Mouse (Mus musculus) hindbrain, embryonic 11.5 days (tissue): ENCODE measurements around the gene Gm49396. TPM values are rescaled to one million over a fixed set of nuclear protein-coding genes. Genes with fewer than 3 reads are reported as not detected.

Experiments used
- ATAC-seq: fragments of 200-750 bp; cut with Nextera tagmentation; 2 replicates; pipeline ENCODE4 v1.8.0; 2017; ENCODE audit warnings: mild to moderate bottlenecking, moderate TSS enrichment, moderate library complexity; ENCODE audit not compliant: low FRiP score
- DNase-seq: peaks from one replicate; pipeline ENCODE4 v3.0.0-alpha.2; 2015; ENCODE audit warnings: low spot score
- H3K27ac ChIP-seq: fragments of 300-500 bp; sonication (generic); 2 replicates; pipeline ENCODE4 v1.5.1; 2014; ENCODE audit warnings: mild to moderate bottlenecking, low read depth, low read length
- H3K27me3 ChIP-seq: fragments of 300-500 bp; sonication (generic); 2 replicates; pipeline ENCODE4 v1.6.1; 2014; ENCODE audit warnings: mild to moderate bottlenecking, low read length, moderate library complexity, mixed read lengths; ENCODE audit not compliant: control insufficient read depth, insufficient read depth
- H3K36me3 ChIP-seq: fragments of 300-500 bp; sonication (generic); 2 replicates; pipeline ENCODE4 v1.6.1; 2014; ENCODE audit warnings: mild to moderate bottlenecking, low read length, moderate library complexity, mixed read lengths; ENCODE audit not compliant: control insufficient read depth, insufficient read depth
- H3K4me1 ChIP-seq: fragments of 300-500 bp; sonication (generic); replicated peaks from 2 replicates; pipeline ENCODE4 v1.6.1; 2014; ENCODE audit warnings: low read length, mixed read lengths; ENCODE audit not compliant: control insufficient read depth, insufficient read depth
- H3K4me2 ChIP-seq: fragments of 300-500 bp; sonication (generic); replicated peaks from 2 replicates; pipeline ENCODE4 v1.6.1; 2014; ENCODE audit warnings: mild to moderate bottlenecking, low read depth, low read length
- H3K4me3 ChIP-seq: fragments of 300-500 bp; sonication (generic); 2 replicates; pipeline ENCODE4 v1.5.1; 2014; ENCODE audit warnings: low read depth, low read length
- H3K9ac ChIP-seq: fragments of 300-500 bp; sonication (generic); 2 replicates; pipeline ENCODE4 v1.6.1; 2014; ENCODE audit warnings: low read depth, low read length
- H3K9me3 ChIP-seq: fragments of 300-500 bp; sonication (generic); 2 replicates; pipeline ENCODE4 v1.6.1; 2016; ENCODE audit warnings: low read length; ENCODE audit not compliant: control insufficient read depth
- WGBS: fragments of 180-500 bp; shearing (Covaris S2); extraction: QIAGEN DNeasy Blood & Tissue Kit; methylation state at CpG from one replicate; pipeline ENCODE4 v1.1.7; 2014; 5-methylcytosine and 5-hydroxymethylcytosine counted together
- polyA plus RNA-seq: library from polyadenylated mRNA; unstranded; fragments of >200 nt; fragmentation: Nextera tagmentation; extraction: Ambion mirVana; gene quantifications from 2 replicates; pipeline ENCODE4 v1.2.1, GENCODE M21; 2014

The Gm49396 gene
- polyA plus RNA-seq, 1 experiment from 2014 or later = 7.8 TPM

DNA sequence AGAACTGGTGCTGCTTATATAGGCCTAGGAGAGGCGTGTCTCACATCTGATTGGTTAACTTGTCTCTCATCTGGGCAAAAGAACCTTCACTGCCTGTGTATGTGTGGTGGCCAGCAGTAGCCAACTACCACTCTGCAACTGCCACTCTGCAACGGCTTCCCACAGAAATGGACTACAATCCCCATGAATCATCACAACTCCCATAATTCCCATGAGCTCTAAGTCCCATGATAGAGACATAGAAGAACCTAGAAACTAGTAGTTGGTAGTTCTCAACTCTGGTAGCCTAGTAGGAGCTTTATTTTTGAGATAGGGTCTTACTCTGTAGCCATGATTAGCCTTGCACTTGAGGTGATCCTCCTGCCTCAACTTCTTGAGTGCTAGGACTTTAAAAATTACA, 13.3 kb upstream of the Gm49396 start:
- ATAC-seq (no peak), DNase-seq (no peak)
- Histone ChIP-seq H3K36me3 (no peaks in the 10 kb centered on the region), H3K4me2 (no peak overlapping the region), H3K27ac (no peak overlapping the region), H3K27me3 (no peaks in the 10 kb centered on the region), H3K9ac (no peak overlapping the region), H3K9me3 (no peaks in the 10 kb centered on the region), H3K4me3 (no peak overlapping the region), H3K4me1 (peaks cover 3% of the 10 kb centered on the region; the same call in 1 of the 2 replicates)
- 90% methylated on average over 2 of the region's 2 CpGs for WGBS

DNA sequence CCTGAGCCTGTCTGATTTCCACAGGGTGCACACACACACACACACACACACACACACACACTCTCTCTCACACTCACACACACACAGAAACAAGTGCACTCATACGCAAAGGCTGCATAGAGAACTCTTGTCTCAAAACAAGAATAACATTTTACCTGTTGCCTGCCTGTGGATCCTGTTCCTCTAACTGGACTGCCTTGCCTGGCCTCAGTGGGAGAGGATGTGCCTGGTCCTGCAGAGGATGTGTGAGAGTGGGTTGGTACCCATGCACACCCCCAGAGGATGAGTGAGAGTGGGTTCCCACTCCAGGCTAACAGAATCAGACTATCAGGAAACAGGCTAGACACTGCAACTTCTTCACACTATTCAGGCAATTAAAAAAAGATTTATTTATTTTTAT, 12.5 kb upstream of the Gm49396 start:
- Histone ChIP-seq H3K9ac (no peak overlapping the region), H3K4me2 (no peak overlapping the region), H3K27me3 (no peaks in the 10 kb centered on the region), H3K9me3 (no peaks in the 10 kb centered on the region), H3K4me1 (peaks cover 3% of the 10 kb centered on the region; the same call in 1 of the 2 replicates), H3K27ac (no peak overlapping the region), H3K4me3 (no peak overlapping the region), H3K36me3 (0 out of 2 replicates have a peak, but pooled peaks cover 3% of the 10 kb centered on the region)
- ATAC-seq (no peak), DNase-seq (no peak)
- 100% methylated on average over 1 of the region's 1 CpGs for WGBS

DNA sequence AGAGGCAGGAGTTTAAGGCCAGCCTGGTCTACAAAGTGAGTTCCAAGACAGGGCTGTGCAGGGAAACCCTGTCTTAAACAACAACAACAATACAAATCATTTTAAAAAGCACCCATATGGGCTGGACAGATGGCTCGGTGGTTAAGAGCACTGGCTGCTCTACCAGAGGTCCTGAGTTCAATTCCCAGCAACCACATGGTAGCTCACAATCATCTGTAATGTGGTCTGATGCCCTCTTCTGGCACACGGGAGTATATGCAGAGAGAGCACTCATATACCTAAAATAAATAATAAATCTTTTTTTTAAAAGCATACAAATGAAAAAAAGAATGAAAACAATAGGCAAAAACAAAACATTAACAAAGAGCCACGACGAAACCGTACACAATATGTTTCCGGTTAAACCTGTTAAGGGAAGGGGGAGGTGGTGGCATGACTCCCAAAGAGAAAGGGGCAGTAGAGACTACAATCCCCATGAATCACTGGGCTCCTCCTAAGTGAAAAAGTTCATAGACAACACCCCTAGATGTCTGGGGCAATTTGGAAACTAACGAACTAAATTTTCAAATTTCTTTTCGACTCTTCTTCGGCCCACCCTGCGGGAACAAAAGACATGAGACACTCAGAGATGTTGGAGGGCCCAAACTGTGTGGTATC, 11.6 kb upstream of the Gm49396 start:
- WGBS = 4% methylated on average over 10 of the region's 10 CpGs
- Histone ChIP-seq H3K4me2 (peak overlapping the region; percentile 88), H3K27ac (peak overlapping the region; percentile 82), H3K9ac (peak overlapping the region; percentile 64), H3K9me3 (no peaks in the 10 kb centered on the region), H3K4me3 (peak overlapping the region; percentile 56), H3K36me3 (0 out of 2 replicates have a peak, but pooled peaks cover 3% of the 10 kb centered on the region), H3K27me3 (no peaks in the 10 kb centered on the region), H3K4me1 (peaks cover 3% of the 10 kb centered on the region; the same call in 1 of the 2 replicates)
- ATAC-seq (peak; percentile 74), DNase-seq (no peak)

- H3K4me3 ChIP-seq = peak within 1 kb of the TSS; percentile 56
- peaks cover 3% of the 10 kb centered on the region; the same call in 1 of the 2 replicates for H3K4me1 ChIP-seq
- peak within 1 kb of the TSS; percentile 82 for H3K27ac ChIP-seq
- peak within 1 kb of the TSS; percentile 64 for H3K9ac ChIP-seq
- H3K27me3 ChIP-seq = no peaks in the 10 kb centered on the region
- H3K36me3 ChIP-seq = 0 out of 2 replicates have a peak, but pooled peaks cover 5% of the 10 kb centered on the region
- H3K9me3 ChIP-seq = no peaks in the 10 kb centered on the region
- 1% methylated on average over 44 of the region's 44 CpGs for WGBS
- DNase-seq (peak; percentile 95), ATAC-seq (peak; percentile 94)
- H3K4me2 ChIP-seq = peak within 1 kb of the TSS; percentile 88
Measured at GRCm38 (mm10) chr7:30552102-30553020, 10.8 kb upstream of the Gm49396 start, which contains the start of the genes Hspb6 and Proser3. Gene Hspb6, plus strand, starts transcription at chr7:30552178. Gene Proser3, minus strand, starts transcription at chr7:30552299.

DNA sequence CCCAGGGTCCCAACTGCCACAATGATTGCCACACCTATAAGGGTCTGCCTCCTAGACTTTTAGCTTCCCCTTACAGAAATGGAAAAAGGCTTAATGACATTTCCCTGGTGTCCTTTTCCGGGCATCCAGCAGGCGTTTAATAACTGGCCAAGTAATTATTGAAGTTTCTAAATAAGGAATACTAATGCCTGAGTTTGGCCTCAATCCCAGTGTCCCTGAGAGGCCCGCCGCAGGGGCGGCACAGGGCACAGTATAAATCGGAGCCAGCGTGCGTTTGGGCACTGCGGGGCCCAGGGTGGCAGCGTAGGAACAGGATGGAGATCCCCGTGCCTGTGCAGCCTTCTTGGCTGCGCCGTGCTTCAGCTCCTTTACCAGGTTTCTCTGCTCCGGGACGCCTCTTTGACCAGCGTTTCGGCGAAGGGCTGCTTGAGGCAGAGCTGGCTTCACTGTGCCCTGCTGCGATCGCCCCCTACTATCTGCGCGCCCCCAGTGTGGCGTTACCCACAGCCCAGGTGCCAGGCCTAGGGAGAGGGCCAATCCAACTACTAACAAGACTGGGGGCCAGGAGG, 10.0 kb upstream of the Gm49396 start:
- Histone ChIP-seq H3K4me2 (peak overlapping the region; percentile 88), H3K27me3 (no peaks in the 10 kb centered on the region), H3K36me3 (0 out of 2 replicates have a peak, but pooled peaks cover 5% of the 10 kb centered on the region), H3K4me3 (peak overlapping the region; percentile 56), H3K4me1 (peaks cover 3% of the 10 kb centered on the region), H3K9ac (peak overlapping the region; percentile 64), H3K27ac (0 out of 2 replicates have a peak overlapping the region, but pooled peaks have one; percentile 11), H3K9me3 (no peaks in the 10 kb centered on the region)
- DNase-seq = peak; percentile 20
- ATAC-seq = no peak
- 7% methylated on average over 23 of the region's 23 CpGs for whole genome bisulfite sequencing

GRCm38 (mm10) chr7:30553810-30554584, 9.1 kb upstream of the Gm49396 start:
- peaks cover 3% of the 10 kb centered on the region for H3K4me1 ChIP-seq
- 87% methylated on average over 22 of the region's 22 CpGs for WGBS
- H3K4me3 ChIP-seq = peak overlapping the region; percentile 56; the same call in 1 of the 2 replicates
- peak overlapping the region; percentile 64; the same call in 1 of the 2 replicates for H3K9ac ChIP-seq
- H3K4me2 ChIP-seq = peak overlapping the region; percentile 88
- DNase-seq = no peak
- no peaks in the 10 kb centered on the region for H3K9me3 ChIP-seq
- 0 out of 2 replicates have a peak, but pooled peaks cover 5% of the 10 kb centered on the region for H3K36me3 ChIP-seq
- no peaks in the 10 kb centered on the region for H3K27me3 ChIP-seq
- no peak overlapping the region for H3K27ac ChIP-seq
- ATAC-seq = no peak

GRCm38 (mm10) chr7:30556894-30557536, 6.1 kb upstream of the Gm49396 start:
- no peaks in the 10 kb centered on the region for H3K27me3 ChIP-seq
- H3K4me3 ChIP-seq = no peak overlapping the region
- no peak for ATAC-seq
- no peak overlapping the region for H3K4me2 ChIP-seq
- peak; percentile 37 for DNase-seq
- no peak overlapping the region for H3K27ac ChIP-seq
- H3K4me1 ChIP-seq = peaks cover 3% of the 10 kb centered on the region
- no peak overlapping the region for H3K9ac ChIP-seq
- H3K36me3 ChIP-seq = 0 out of 2 replicates have a peak, but pooled peaks cover 5% of the 10 kb centered on the region
- no peaks in the 10 kb centered on the region for H3K9me3 ChIP-seq
- whole genome bisulfite sequencing = 94% methylated on average over 18 of the region's 18 CpGs
